Comparison of ENCODE assay signal across 17 mouse cellular contexts in the genomic region with DNA sequence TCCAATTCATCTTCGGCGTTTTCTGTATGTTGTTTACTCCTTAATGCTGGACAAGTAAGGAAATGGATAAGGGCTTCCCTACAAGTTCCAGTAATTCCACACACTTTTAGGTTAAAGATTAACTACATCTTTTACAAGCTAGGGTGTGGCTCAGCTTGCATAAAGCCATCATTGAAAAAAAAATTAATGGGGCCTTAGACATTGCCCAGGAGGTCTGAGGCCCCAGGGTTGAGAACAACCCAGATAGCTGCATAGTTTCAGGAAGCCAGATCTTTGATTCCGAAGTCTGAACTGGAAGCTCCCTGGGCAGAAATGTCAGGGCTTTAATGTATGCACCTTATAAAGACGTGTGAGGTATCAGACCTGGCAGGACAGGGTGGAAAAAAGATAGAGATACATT. TPM values are rescaled to one million over a fixed set of nuclear protein-coding genes. Genes with fewer than 3 reads are reported as not detected.
"Had no signal": no experiment of that assay in that cellular context is flagged by ENCODE, and none has a peak within 500 bp of the region (broad histone marks: within the 10 kb centered on the region; RNA-seq: fewer than 3 reads in every experiment).

No protein-coding gene starts in this region.

- DNase-seq: kidney, adult 2 months; kidney, postnatal 10 days; kidney, postnatal 4 days; liver; liver, embryonic 13.5 days; liver, postnatal 0 days; lung, postnatal 10 days; right cerebral cortex, adult 18-20 months; right cerebral cortex, postnatal 25 days; thymus, postnatal 4 days had no signal

- H3K27ac ChIP-seq: layer of hippocampus, adult 2 months; limb, embryonic 12.5 days; liver, embryonic 13.5 days; macrophage; midbrain, embryonic 13.5 days; neural tube, embryonic 15.5 days had no signal

- H3K4me3 ChIP-seq: layer of hippocampus, adult 2 months; limb, embryonic 12.5 days; liver, embryonic 13.5 days; megakaryocyte, embryonic 14.5 days; midbrain, embryonic 13.5 days; myocyte; neural tube, embryonic 15.5 days had no signal

- H3K4me2 ChIP-seq: limb, embryonic 12.5 days; liver, embryonic 13.5 days; midbrain, embryonic 13.5 days; neural tube, embryonic 15.5 days had no signal

- ATAC-seq: liver, postnatal 0 days; midbrain, embryonic 13.5 days had no signal

- H3K9me3 ChIP-seq: limb, embryonic 12.5 days; liver, embryonic 13.5 days; midbrain, embryonic 13.5 days; neural tube, embryonic 15.5 days had no signal

- H3K36me3 ChIP-seq: limb, embryonic 12.5 days; liver, embryonic 13.5 days; midbrain, embryonic 13.5 days; neural tube, embryonic 15.5 days had no signal

- H3K9ac ChIP-seq: limb, embryonic 12.5 days; liver, embryonic 13.5 days; liver, postnatal 0 days; midbrain, embryonic 13.5 days; neural tube, embryonic 15.5 days had no signal

RNA-seq across cellular contexts. Expression of a gene that starts 2.8 kb away (rescaled TPM):
- polyA plus RNA-seq: macrophage had no signal
